Mouse (Mus musculus) MEL (cell line): Measurements from ENCODE around the gene Tcea2.

ENCODE experiments used
- CTCF ChIP-seq, 3 experiments: IDR thresholded peaks in 2 of 3; conservative IDR thresholded peaks in 1 of 3; 2 replicates each; pipeline ENCODE4 v1.5.1; 2011 to 2012; ENCODE audit warnings: low read length in 3 of 3, low read depth in 2 of 3, mild to moderate bottlenecking in 2 of 3, improper control_type of control experiment in 1 of 3, inconsistent platforms in 1 of 3, mixed read lengths in 1 of 3, moderate library complexity in 1 of 3; ENCODE audit not compliant: control insufficient read depth in 1 of 3, insufficient read depth in 1 of 3, poor library complexity in 1 of 3, severe bottlenecking in 1 of 3
- ELF1 ChIP-seq: IDR thresholded peaks from 2 replicates; pipeline ENCODE4 v1.6.1; 2014; ENCODE audit warnings: low read depth, mild to moderate bottlenecking, inconsistent platforms, low read length, improper control_type of control experiment, moderate library complexity
- EP300 ChIP-seq, 2 experiments: IDR thresholded peaks; 2 replicates each; pipeline ENCODE4 v1.6.1; 2011; ENCODE audit warnings: improper control_type of control experiment in 2 of 2, low read length in 2 of 2, low read depth in 1 of 2, mild to moderate bottlenecking in 1 of 2
- GABPA ChIP-seq: IDR thresholded peaks from 2 replicates; pipeline ENCODE4 v1.6.1; 2012; ENCODE audit warnings: low read depth, mild to moderate bottlenecking, inconsistent platforms, low read length, improper control_type of control experiment, moderate library complexity
- POLR2A ChIP-seq, 2 experiments: IDR thresholded peaks; 2 replicates each; pipeline ENCODE4 v1.6.1; 2011 to 2012; ENCODE audit warnings: low read length in 2 of 2, mild to moderate bottlenecking in 2 of 2, control low read depth in 1 of 2, improper control_type of control experiment in 1 of 2, low read depth in 1 of 2, moderate library complexity in 1 of 2; ENCODE audit not compliant: control insufficient read depth in 1 of 2, insufficient read depth in 1 of 2, poor library complexity in 1 of 2
- POLR2AphosphoS2 ChIP-seq: IDR thresholded peaks from 2 replicates; pipeline ENCODE4 v1.6.1; 2011; ENCODE audit warnings: low read length, improper control_type of control experiment
- SMC3 ChIP-seq: IDR thresholded peaks from 2 replicates; pipeline ENCODE4 v1.6.1; 2011; ENCODE audit warnings: low read depth, low read length, improper control_type of control experiment
- USF1 ChIP-seq: IDR thresholded peaks from 2 replicates; pipeline ENCODE4 v1.6.1; 2014; ENCODE audit warnings: low read depth, mild to moderate bottlenecking, inconsistent platforms, low read length, improper control_type of control experiment, moderate library complexity
- ZC3H11A ChIP-seq: IDR thresholded peaks from 2 replicates; pipeline ENCODE4 v1.6.1; 2012; ENCODE audit warnings: low read depth, mild to moderate bottlenecking, inconsistent platforms, low read length, improper control_type of control experiment

DNA sequence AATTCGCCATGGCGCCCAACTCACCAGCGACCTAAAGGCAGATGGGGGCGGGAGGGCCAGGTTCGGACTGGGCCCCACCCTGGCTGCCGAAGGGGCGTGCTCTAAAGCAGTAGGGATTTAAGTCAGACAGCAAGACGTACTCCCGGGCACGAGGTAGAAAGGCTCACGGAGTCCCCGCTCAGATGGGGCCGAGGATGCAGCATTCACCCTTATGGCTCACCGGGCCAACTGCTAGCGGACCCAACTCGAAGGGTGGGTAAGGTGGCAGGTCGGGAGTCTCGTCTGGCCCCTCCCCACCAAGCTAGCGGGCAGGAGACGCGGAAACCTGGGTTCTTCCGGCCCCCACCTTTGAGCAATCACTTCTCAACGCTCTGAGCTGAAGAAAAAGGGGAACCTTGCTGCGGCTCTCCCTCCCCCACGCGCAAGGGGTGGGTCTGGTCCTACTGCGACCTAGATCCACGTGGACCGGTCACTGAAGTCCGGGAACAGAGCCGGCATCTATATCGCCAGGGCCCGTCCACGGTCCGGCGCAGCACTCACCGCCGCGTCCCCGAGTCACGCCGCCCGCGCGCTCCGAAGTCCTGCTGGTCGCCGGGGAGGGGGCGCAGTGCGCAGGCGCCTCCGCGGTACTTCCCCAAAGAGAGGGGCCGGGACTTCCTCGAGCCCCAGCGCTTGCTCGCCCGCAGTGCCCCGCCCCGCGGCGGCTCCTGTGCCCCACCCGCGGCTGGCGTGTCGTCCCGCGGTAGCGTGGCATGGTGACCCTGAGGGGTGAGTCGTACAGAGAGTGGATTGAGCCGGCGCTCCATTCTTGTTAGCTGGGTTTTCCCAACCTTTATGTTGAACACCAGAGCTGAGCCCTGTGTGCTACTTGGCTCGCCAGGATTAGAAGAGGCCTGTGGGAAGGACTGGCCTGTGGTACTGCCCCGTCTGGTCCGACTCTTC is 13.5 kb downstream of the Tcea2 start, which contains the start of gene Rgs19:
- 0 out of 6 replicates have a peak, but pooled peaks of 1 of the 3 experiments have one; percentile 2 for TF ChIP-seq CTCF (IDR thresholded peaks at IDR 0.05 in 2 of 3, conservative IDR thresholded peaks at IDR 0.05 in 1 of 3; ENCODE audit: control insufficient read depth in 1 of 3, insufficient read depth in 1 of 3, low read depth in 2 of 3, low read length in 3 of 3, poor library complexity in 1 of 3, severe bottlenecking in 1 of 3)
- no peak for TF ChIP-seq ZC3H11A
- TF ChIP-seq USF1, result no peak
- 0 out of 2 replicates have a peak, but pooled peaks have one; percentile 4 for TF ChIP-seq SMC3
- TF ChIP-seq POLR2AphosphoS2, result peak; percentile 70
- TF ChIP-seq EP300 (IDR thresholded peaks at IDR 0.05; ENCODE audit: low read depth in 1 of 2, low read length in 2 of 2), result peak in 1 of 2 experiments; percentile 41; a peak in 3 of 4 replicates
- TF ChIP-seq ELF1, result peak; percentile 76
- TF ChIP-seq GABPA, result no peak
- TF ChIP-seq POLR2A (IDR thresholded peaks at IDR 0.05; ENCODE audit: control insufficient read depth in 1 of 2, insufficient read depth in 1 of 2, low read depth in 1 of 2, low read length in 2 of 2, poor library complexity in 1 of 2), result peak; percentile 80 to 83; a peak in 3 of 4 replicates
